Mouse (Mus musculus): ENCODE results near the gene BC051665.

Gene BC051665

DNA sequence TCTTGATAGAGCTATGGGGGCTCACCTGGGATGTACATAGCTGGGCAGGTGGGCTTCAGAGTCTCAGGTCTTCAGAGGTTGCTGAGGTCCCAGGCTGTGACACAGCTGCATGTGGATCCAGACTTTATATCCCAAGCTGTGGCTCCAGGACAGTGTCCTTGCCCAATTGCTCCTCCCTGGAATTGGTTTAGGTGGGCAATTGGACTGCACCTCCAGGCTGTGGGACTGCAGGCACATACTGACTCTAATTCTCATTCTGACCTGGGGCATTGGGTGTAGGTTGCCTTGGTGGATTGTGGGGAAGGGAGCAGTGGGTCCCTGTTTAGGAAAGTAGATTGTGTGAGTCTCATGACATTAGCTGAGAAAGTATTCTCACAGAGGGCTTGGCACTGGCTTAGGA lies at the start of gene BC051665:
BC051665 (minus strand) TSS at position 101 of the 400 bp plus-strand sequence.

DNA sequence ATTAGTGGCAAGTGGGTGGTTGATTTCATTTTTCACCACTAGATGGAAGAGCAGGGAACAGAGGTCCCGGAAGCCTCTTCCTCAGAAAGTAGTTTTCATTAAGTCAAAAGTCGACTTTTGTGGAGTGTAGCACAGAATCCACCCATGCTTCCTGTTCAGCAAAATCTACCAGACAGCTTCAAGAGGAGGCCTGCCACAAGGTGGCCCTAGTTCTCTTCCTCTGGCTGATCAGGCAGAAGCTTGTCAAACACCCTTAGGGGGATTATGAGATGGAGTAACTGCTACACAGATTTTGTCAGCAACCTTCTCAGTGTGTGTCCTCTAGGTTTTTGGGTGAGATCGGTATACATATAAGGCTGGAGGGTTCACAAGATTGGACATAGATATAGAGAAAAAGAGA lies 39.9 kb upstream of the BC051665 start:
- 61% methylated on average over 3 of the region's 3 CpGs for WGBS

DNA sequence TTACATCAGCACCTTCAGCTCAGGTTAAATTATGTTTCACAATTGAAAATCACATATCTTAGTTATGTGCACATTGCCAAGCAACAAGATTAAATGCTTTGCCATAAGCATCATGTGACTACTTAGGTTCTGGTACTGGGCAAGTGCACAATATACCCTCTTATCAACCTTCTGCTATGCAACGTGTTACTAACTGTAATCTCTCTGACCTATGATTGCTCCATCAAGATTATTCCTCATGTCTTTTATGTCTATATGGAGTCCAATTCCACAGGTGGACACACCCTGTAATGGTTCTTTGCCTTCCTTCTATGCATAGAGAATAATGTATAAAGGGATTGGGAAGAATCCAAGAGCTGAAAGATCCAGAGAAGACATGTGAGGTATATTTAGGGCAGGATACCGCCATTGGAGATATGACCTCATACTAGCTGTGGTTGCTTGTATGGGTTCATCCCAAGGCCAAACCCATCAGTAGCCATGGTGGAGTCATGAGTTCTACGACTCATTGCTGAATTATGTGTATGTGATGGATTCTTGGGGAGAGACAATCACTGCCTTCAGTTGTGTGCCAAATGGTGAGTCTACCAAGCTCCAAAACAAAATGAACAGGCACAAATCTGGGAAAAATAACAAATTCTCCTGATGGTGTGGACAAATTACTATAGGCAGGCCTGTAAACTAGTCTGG lies 34.5 kb upstream of the BC051665 start:
- 83% methylated on average over 3 of the region's 3 CpGs for WGBS

DNA sequence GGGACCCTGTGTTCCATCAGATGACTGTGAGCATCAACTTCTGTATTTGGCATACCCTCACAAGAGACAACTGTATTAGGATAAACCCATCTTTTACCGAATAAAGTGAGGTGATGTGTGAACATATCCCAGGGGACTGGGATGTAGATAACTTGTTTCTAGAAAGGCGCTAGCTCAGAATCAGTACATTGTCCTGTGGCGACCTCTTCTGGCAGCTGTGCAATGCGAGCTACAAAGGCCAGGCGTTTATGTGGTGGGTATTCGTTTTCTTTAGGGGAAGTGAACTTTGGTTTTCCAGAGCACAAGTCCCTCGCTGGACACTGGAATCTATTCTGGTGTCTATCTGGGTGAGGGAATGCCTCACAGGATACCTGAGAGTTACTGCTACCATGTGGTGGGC lies 33.3 kb upstream of the BC051665 start:
- 18% methylated on average over 7 of the region's 7 CpGs for WGBS

DNA sequence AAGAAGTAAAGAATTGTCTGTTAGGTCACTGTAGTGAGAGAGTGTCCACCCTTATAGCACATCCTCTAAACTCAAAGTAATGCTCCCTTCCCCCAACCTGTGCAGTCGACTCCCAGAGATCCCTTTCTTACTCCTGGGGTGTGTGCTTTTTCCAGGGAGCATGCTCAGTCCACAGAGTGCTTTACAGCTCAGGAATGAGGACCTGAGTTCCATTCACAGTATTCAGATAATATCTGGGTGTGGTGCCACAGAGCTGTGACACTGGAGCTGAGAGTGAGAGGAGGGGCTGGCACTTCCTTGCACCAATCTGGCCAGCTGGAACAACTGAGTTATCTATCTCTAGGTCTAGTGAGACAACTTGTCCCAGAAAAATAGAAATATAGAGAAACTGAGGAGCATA lies 27.6 kb upstream of the BC051665 start:
- 58% methylated on average over 1 of the region's 1 CpGs for WGBS

DNA sequence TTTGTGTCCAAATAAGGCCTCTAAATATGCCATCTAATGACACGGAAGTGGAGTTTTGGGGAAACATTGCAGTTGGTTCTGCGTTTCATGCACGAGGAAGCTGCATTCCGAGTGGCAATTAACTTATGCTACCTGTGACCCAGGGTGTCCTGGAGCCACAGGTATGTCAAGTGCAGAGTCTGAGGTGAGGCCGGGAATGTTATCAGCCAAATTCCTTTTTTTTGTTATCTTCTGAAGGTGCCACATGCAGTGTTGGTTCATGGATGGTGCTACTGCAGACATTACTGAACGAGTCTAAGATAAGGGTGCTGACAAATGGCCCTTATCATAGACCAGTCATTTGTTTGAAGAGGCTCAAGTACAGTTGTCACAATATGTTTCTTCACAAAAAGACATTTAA lies 26.6 kb upstream of the BC051665 start:
- 94% methylated on average over 6 of the region's 6 CpGs for WGBS

DNA sequence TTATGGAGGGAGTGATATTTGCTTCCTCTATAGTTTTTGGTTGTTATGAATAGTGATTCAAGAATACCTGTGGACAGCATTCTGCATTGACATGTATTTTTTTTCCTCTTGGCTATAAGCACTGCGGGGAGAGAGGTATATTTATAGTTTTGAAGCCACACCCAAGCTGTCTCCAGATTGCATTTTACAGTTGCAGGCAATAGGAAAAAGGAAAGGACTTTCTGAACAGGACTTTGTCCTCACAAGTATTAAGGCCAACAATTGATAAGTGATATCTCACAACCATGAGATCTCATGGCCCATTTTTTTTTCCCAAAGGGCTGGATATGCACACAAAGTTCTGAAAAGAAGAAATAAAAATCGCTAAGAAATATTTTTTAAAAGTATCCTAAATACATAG lies 23.5 kb upstream of the BC051665 start:
- 69% methylated on average over 2 of the region's 2 CpGs for WGBS

DNA sequence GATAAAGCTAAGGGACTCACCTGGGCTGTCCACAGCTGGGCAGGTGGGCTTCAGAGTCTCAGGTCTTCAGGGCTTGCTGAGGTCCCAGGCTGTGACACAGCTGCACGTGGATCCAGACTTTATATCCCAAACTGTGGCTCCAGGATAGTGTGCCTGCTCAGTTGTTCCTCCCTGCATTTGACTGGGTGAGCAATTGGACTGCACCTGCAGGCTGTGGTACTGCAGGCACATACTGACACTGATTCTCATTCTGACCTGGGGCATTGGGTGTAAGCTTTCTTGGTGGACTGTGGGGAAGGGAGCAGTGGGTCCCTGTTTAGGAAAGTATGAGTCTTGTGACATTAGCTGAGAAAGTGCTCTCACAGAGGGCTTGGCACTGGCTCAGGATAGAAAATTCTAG lies 16.6 kb upstream of the BC051665 start, which contains the start of gene Ctsll3:
Ctsll3 (minus strand) TSS at position 101 of the 400 bp plus-strand sequence.
- 88% methylated on average over 1 of the region's 1 CpGs for WGBS

DNA sequence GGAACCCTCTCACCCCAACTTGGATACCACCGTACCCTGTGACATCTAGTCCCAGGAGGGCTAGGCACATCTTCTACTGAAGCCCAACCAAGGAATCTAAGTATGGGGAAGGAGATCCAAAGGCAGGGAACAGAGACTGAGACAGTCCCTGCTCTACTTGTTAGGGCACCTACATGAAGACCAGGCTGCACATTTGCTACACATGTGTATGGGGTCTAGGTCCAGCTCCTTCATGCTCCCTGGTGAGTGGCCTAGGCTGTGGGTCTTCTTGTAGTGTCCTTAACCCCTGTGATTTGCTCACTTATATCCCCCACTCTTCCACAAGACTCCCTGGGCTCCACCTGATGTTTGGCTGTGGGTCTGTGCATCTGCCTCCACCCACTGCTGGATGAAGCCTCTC lies 3.3 kb upstream of the BC051665 start:
- WGBS, result 85% methylated on average over 1 of the region's 1 CpGs

DNA sequence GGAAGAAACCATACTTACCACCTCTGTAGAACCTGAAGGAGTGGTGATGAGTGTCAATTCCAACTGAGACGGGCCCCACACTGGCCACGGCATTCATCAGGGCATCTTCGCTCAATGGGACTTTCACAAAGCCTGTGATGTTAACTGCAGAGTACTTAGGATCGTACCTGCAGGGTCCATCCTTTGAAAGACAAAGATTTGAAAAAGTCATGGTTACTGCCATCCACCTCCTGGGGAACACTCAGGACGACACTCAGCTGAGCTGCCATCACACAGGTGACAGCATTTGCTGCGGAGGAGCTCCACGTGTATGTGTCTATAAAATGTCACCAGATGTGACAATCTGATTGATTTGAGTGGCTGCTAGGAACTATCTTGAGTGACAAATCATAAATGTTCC lies 2.9 kb downstream of the BC051665 start:
- 93% methylated on average over 7 of the region's 7 CpGs for WGBS

DNA sequence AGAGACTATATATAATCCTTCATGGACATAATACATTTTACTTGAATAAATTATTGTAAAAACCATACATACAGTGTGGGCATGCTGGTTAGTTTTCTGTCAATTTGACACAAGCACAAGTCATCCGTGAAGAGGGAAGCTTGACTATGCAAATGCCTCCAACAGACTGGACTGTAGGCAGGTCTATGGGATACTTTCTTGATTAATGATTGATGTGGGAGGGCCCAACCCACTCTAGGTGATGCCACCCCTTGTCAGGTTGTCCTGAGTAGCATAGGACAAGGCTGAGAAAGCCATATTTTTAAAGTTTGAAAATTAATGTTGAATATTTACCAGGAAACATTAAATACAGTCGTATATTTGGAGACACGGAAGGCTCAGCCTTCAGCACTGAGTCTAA lies 5.6 kb downstream of the BC051665 start:
- 87% methylated on average over 3 of the region's 3 CpGs for WGBS

DNA sequence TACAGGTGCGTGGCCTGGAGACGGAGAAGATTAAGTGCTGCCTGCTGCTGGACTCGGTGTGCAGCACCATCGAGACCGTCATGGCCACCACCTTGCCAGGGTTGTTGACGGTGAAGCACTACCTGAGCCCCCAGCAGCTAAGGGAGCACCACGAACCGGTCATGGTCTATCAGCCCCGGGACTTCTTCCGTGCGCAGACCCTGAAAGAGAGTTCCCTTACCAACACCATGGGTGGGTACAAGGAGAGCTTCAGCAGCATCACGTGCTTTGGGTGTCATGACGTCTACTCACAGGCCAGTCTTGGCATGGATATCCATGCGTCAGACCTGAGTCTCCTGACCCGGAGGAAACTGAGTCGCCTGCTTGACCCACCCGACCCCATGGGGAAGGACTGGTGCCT lies 25.0 kb downstream of the BC051665 start:
- 95% methylated on average over 17 of the region's 17 CpGs for WGBS

DNA sequence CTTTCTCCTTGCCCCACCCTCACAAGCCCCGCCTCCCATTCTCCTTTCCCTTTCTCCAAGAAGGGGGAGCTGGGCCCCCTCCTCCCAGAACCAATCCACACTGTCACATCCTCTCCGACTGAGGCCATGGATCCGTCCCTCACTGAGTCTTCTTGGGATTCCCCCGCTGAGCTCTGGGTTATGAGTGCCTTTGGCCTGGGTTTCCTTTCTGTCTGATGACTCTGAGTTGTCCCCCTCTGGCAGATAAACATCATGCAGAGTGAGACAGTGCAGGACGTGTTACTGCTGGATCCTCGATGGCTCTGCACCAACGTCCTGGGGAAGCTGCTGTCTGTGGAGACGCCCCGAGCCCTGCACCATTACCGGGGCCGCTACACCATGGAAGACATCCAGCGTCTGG lies 25.8 kb downstream of the BC051665 start:
- WGBS, result 90% methylated on average over 12 of the region's 12 CpGs

DNA sequence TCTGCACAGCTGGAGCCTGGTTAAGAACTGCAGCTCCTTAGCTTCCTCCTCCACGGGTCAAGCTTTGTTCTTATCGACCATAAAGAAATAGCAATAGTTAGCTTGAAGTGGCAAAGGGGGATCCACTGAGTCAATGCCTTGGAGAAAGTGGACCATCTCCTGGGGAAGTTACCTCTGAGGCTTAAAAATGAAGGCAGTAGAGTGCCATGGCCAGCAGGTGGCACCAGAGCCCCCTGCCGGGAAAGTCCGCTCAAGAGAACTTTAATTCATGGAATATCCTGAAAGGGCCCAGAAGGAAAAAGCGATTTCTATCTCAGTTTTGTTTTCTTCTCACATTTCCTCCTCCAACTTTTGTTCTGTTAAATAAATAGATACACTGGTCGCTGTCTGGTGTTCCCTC lies 27.0 kb downstream of the BC051665 start:
- WGBS, result 28% methylated on average over 6 of the region's 6 CpGs

DNA sequence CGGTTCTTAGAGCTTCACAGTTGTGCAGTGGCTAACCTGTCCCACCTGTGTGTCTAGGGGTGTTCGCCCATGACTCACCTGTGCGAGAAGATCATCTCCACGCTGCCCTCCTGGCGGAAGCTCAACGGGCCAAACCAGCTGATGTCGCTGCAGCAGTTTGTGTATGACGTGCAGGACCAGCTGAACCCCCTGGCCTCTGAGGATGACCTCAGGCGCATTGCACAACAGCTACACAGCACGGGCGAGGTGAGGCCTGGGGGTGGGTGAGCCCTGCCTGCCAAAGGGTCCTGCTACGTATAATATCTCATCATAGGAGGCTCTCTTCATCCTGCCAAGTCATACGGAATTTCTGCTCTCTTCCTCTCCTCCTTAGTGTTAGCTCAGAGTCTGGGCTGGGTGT lies 28.9 kb downstream of the BC051665 start:
- WGBS, result 87% methylated on average over 13 of the region's 13 CpGs

DNA sequence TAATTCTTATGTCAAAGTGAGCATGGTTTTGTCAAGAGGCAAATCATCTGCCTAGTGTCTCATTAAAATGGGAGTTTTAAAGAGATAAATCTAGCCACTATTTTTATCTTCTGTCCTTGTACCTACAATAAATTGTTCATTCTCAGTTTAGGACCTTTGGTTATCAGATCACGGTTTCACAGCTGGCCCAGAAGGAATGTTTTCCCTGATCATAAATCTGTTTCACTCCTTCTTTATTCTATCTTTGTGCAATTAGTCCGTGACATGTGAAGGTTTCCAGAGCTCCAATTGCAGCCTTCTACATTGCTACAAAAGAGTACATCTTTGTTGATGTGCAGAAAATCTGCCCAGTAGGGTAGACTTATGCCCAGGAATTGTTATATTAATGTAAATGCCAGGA lies 30.9 kb downstream of the BC051665 start:
- WGBS, result 68% methylated on average over 2 of the region's 2 CpGs

DNA sequence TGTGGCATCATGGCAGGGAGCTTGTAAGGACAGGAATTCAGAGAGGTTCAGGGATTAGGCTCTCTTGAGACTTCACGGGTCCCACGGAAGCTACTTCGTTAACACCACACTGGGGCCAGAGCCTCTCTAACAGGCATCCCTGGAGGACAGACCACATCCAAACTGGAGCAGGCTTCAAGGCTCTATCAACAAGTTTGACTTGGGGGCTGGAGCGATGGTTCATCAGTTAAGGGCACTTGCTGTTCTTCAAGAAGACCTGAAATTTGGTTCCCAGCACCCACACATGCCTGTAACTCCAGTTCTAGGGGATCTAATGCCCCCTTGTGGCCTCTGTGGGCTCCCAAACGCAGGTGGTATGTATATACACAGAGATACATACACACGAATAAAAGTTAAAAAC lies 32.9 kb downstream of the BC051665 start:
- WGBS, result 96% methylated on average over 6 of the region's 6 CpGs

DNA sequence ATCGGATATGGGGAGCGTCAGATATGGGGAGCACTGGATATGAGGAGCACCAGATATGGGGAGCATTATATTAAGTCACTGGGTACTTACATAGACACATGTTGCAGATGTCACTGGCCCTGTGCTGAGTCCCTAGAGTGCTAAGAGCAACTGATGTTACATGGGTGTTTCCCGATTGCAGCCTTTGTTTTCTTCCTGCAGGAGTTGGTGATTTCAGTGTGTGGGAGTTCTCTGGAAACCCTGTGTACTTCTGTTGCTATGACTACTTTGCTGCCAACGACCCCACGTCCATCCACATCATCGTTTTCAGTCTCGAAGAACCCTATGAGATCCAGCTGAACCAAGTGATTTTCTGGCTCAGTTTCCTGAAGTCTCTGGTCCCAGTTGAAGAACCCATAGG lies 35.2 kb downstream of the BC051665 start:
- 70% methylated on average over 7 of the region's 7 CpGs for WGBS

DNA sequence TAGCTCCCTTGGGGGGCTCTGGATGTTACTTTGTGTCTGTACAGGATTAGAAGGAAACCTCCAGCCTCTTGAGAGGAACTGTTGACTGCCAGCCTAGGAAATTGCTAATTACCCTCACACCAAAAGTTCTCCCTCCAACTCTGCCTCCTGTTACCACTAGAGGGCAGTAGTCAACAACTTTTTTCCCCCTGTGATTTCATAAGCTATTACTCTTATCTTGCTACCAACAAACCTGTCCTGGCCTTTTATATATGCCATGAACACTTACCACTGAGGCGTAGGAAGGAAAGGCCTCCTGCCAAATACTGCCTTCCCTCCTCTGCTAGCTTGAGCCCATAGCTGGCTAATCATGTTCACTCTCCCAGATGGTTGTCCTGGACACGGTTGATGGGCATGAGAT lies 37.6 kb downstream of the BC051665 start:
- WGBS, result 74% methylated on average over 2 of the region's 2 CpGs

DNA sequence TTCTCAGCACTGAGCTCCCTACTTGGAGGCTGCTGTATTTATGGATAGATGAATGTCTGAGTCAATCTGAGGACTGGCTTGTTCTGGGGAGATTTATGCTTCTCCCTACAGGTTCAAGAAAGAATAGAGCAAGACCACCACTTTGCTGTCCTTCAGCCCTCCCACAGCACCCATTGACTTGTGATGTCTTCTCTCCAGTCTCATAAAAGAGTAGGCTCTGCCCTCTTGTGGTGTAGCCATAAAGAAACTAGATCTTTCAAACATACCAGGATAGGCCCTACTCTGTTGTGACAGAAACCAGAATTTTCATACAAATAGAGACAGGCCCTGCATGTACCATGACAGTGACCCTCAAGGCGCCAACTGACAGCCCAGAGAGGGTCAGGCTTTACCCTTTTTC lies 39.0 kb downstream of the BC051665 start:
- WGBS, result 100% methylated on average over 1 of the region's 1 CpGs

DNA sequence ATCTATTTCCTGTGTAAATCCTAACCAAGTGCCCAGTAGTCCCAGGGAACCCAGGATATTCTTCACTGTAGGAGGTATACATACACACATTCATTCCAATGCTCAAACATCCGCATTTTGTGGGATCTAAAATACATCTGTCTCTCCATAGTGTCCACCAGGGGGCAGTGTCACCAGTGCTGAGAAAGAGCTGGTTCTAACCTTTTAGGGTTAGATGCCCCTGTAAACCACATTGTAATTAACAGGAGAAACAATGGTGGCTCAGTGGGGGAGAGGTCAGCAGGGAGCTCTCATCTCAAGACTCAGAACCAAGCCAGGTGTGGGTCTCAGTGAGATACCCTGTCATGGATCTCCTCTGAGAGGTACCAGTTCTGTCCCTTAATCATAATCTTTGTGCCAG lies 39.9 kb downstream of the BC051665 start:
- WGBS, result 40% methylated on average over 1 of the region's 1 CpGs

DNA sequence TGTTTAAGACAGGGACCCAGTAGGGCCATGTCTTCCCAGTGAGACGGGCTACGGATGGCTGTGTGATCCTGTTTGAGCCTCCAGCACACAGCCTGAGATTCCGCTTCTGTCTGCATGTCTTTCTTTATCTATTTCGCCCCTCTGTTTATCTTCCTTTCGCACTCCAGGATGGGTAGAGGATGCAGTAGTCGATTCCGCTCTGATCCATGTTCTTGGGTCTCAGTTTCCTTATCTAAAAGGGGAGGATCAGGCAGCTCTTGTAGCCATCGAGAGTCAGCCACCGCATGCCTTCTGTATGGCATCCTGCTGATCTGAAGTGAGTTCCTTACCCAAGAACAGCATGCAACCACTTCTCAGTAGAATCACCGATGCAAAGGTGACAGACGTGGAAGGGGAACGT lies 40.8 kb downstream of the BC051665 start:
- 90% methylated on average over 12 of the region's 12 CpGs for WGBS

DNA sequence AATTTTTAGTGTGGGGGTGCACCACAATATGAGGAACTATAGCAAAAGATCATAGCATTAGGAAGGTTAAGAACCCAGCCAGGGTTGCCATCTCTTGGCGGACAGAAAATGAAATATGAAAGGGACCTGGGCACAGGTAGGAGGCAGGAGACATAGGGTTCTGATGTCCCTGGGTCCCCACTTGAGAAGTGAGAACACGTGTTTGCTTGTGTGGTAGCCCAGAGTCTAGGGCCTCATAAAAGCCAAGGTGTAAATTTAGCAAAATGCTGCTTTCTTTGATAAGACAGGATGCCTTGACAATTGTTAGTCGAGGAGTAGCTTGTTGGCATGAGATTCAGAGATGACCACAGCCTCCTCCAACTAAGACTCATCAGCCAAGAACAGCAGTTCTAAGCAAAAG lies 41.4 kb downstream of the BC051665 start:
- whole genome bisulfite sequencing, result 86% methylated on average over 3 of the region's 3 CpGs

DNA sequence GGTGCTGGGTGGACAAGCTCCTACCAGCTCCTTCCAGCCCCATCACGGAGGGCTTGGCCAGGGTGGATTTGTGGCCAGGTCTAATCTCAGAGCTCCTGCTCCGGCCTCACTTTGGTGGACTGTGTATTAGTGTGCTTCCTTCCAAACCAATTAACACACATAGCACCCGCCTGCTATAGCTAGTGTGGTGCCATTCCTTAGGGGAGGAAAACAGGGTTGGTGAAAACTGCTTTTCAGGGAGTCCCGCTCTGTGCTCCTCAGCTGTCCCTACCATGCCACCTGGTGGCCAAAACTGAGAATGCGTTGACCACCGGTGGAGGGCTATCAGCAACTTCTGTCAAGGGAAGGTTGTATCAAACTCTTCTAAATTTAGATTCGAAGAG lies 42.1 kb downstream of the BC051665 start:
- 24% methylated on average over 7 of the region's 7 CpGs for WGBS
